In genomic region chr7:80058405-80059063, GRCm38 (mm10) we compare ENCODE assay signal across 8 mouse cellular contexts. TPM values are rescaled to one million over a fixed set of nuclear protein-coding genes. Genes with fewer than 3 reads are reported as not detected.
DNase-seq lines count a peak whose midpoint lies in the region; ATAC-seq and TF ChIP-seq lines count a peak whose summit lies in the region.

No protein-coding gene starts in this region.

- peaks cover 36% of the 10 kb centered on the region for H3K4me1 ChIP-seq in limb, embryonic 15.5 days
- peaks cover 46% of the 10 kb centered on the region for H3K4me1 ChIP-seq in neural tube, embryonic 15.5 days

- peak overlapping the region; percentile 53; the same call in 1 of the 2 replicates for H3K27ac ChIP-seq in left cerebral cortex, adult 2 months
- peak overlapping the region; percentile 73 for H3K27ac ChIP-seq in limb, embryonic 15.5 days
- H3K27ac ChIP-seq in neural tube, embryonic 15.5 days (replicated peaks) = peak overlapping the region; percentile 54; the same call in 1 of the 2 replicates

- no peak overlapping the region for H3K4me2 ChIP-seq in limb, embryonic 15.5 days
- H3K4me2 ChIP-seq in neural tube, embryonic 15.5 days = no peak overlapping the region

- intact Hi-C loops in left cerebral cortex, adult 2 months (cut with DNase I) = no loop called here

- no peaks in the 10 kb centered on the region for H3K36me3 ChIP-seq in limb, embryonic 15.5 days
- no peaks in the 10 kb centered on the region for H3K36me3 ChIP-seq in neural tube, embryonic 15.5 days

- no peaks in the 10 kb centered on the region for H3K27me3 ChIP-seq in limb, embryonic 15.5 days
- H3K27me3 ChIP-seq in neural tube, embryonic 15.5 days (replicated peaks) = no peaks in the 10 kb centered on the region

- 70% methylated on average over 4 of the region's 4 CpGs for WGBS in limb, embryonic 15.5 days
- 76% methylated on average over 4 of the region's 4 CpGs for WGBS in neural tube, embryonic 15.5 days

- H3K9me3 ChIP-seq in limb, embryonic 15.5 days = no peaks in the 10 kb centered on the region
- H3K9me3 ChIP-seq in neural tube, embryonic 15.5 days (replicated peaks) = no peaks in the 10 kb centered on the region

- no peak for TF ChIP-seq CTCF in left cerebral cortex, adult 2 months (IDR thresholded peaks at IDR 0.05)

- H3K9ac ChIP-seq in limb, embryonic 15.5 days = no peak overlapping the region
- H3K9ac ChIP-seq in neural tube, embryonic 15.5 days (replicated peaks) = no peak overlapping the region

- no peak for ATAC-seq in limb, embryonic 15.5 days (ENCODE audit: insufficient number of reproducible peaks, low FRiP score, low TSS enrichment, low read depth)
- no peak for ATAC-seq in neural tube, embryonic 15.5 days (ENCODE audit: low FRiP score)

- no peak overlapping the region for H3K4me3 ChIP-seq in left cerebral cortex, adult 2 months
- H3K4me3 ChIP-seq in limb, embryonic 15.5 days = no peak overlapping the region
- no peak overlapping the region for H3K4me3 ChIP-seq in neural tube, embryonic 15.5 days (replicated peaks)

- DNase-seq in adrenal gland, adult (ENCODE audit: inconsistent age in 2 of 2, low spot score in 1 of 2) = peak; percentile 52 to 81
- DNase-seq in adrenal gland, adult 8-10 months = no peak
- DNase-seq in left cerebral cortex, adult 2 months (ENCODE audit: extremely low spot score in 1 of 2, low spot score in 2 of 2) = no peak
- no peak for DNase-seq in left cerebral cortex, adult 18-20 months (ENCODE audit: low spot score in 2 of 2)
- DNase-seq in testis, postnatal 14 days (ENCODE audit: low spot score) = no peak
- DNase-seq in retina, embryonic 14.5 days (ENCODE audit: low spot score) = no peak

RNA-seq across cellular contexts. Expression of gene Zfp710, which starts 33.9 kb away (rescaled TPM):
- total RNA-seq in adrenal gland, adult 8-10 months (2022) = 10 to 100 TPM; 14.3 to 34.1 (median 25.3) TPM
- total RNA-seq in left cerebral cortex, adult 2 months (2021) = 10 to 100 TPM; 18.9 to 21.7 TPM
- total RNA-seq in left cerebral cortex, adult 18-20 months (2021) = 10 to 100 TPM; 19.4 to 22.1 TPM
- 16.9 and 18.9 TPM in 2 replicates for polyA plus RNA-seq in limb, embryonic 15.5 days (2015; fragmentation: Nextera tagmentation; extraction: Ambion mirVana)
- polyA plus RNA-seq in neural tube, embryonic 15.5 days (2015; fragmentation: Nextera tagmentation; extraction: Ambion mirVana) = 11.6 and 13.9 TPM in 2 replicates

RNA-seq across cellular contexts. Expression of gene Idh2, which starts 56.7 kb away (rescaled TPM):
- 100 to 1,000 TPM; 122 to 222 (median 165) TPM for total RNA-seq in adrenal gland, adult 8-10 months (2022)
- 10 to 100 TPM; 53.9 to 67.1 TPM for total RNA-seq in left cerebral cortex, adult 2 months (2021)
- 10 to 100 TPM; 51.5 to 63.4 TPM for total RNA-seq in left cerebral cortex, adult 18-20 months (2021)
- polyA plus RNA-seq in limb, embryonic 15.5 days (2015; fragmentation: Nextera tagmentation; extraction: Ambion mirVana) = 546 and 644 TPM in 2 replicates
- polyA plus RNA-seq in neural tube, embryonic 15.5 days (2015; fragmentation: Nextera tagmentation; extraction: Ambion mirVana) = 200 and 267 TPM in 2 replicates

Comparison
In these comparisons a context has a peak if more than half of its experiments do, and no peak if none do; other contexts are left out.
1. DNase-seq: peak in adrenal gland, adult (2 of 2); none in adrenal gland, adult 8-10 months (single experiment), left cerebral cortex, adult 2 months (0 of 2), left cerebral cortex, adult 18-20 months (0 of 2), testis, postnatal 14 days (single experiment) and retina, embryonic 14.5 days (single experiment).
2. Peak in every context shown above with its lines, with median percentiles within 50 percentile points of each other: H3K27ac ChIP-seq.